9 mouse cellular contexts compared by ENCODE assay signal in the genomic region with DNA sequence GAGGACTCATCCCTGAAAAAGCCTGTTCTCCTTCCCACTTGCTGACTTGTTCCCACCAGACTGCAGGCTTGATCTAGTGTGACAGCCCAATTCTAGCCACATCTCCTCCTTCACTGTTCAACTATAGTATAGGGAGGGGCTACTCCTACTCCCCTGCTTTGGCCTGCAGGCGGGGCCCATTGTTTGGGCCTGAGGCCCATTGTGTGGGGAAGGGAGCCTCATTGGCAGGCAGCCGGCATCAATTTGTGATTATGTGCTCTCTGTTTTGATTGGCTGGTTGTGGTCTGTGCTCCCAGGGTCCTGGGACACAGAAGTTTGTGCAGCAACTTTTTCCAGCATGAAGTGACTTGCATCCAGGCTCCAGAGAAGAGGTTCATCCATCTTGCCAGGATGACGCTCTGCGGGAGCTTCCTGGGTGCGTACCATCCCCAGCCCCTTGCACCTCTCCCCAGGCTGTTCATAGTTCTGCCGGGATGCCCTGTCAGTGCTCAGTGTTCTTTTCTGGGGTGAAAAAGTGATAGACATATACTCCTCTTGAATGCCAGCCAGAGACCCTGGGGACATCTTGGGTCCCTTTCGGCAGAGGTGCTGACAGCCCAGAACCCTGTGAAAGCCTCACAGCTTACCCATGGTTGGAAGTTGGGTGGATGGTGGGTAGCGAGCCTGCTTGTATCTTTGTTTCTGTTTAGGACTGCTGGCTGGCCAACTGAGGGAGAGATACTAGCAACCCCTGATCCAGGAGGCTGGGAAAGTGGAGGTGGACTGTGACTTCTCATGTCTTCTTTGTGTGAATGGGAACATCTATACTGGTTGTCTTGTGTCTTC. TPM values are rescaled to one million over a fixed set of nuclear protein-coding genes. Genes with fewer than 3 reads are reported as not detected.
DNase-seq lines count a peak whose midpoint lies in the region; ATAC-seq lines count a peak whose summit lies in the region.
"Had no signal": no experiment of that assay in that cellular context is flagged by ENCODE, and none has a peak within 500 bp of the region (broad histone marks: within the 10 kb centered on the region; RNA-seq: fewer than 3 reads in every experiment).

A gene (plus strand): TSS at position 327 of the 825 bp plus-strand sequence.

- no peaks in the 10 kb centered on the region for H3K36me3 ChIP-seq in forebrain, embryonic 12.5 days (replicated peaks)

- peaks cover 72% of the 10 kb centered on the region for H3K4me1 ChIP-seq in forebrain, embryonic 12.5 days

- no peaks in the 10 kb centered on the region for H3K9me3 ChIP-seq in forebrain, embryonic 12.5 days

- WGBS in forebrain, embryonic 12.5 days, result 7% methylated on average over 8 of the region's 8 CpGs

- peak within 1 kb of the TSS; percentile 51 for H3K9ac ChIP-seq in forebrain, embryonic 12.5 days

- H3K4me3 ChIP-seq in forebrain, embryonic 12.5 days (replicated peaks), result peak within 1 kb of the TSS; percentile 42

- no peaks in the 10 kb centered on the region for H3K27me3 ChIP-seq in forebrain, embryonic 12.5 days

- ATAC-seq in forebrain, embryonic 12.5 days (ENCODE audit: low FRiP score), result peak; percentile 79
- no peak for ATAC-seq in monocyte, adult 5-6 weeks (replicated peaks; ENCODE audit: insufficient number of reproducible peaks, low FRiP score, low TSS enrichment, poor library complexity, severe bottlenecking)

- no peak for DNase-seq in left cerebral cortex, adult 18-20 months (ENCODE audit: low spot score in 2 of 2)
- DNase-seq in left cerebral cortex, adult 9 months (ENCODE audit: low spot score in 2 of 2), result no peak
- DNase-seq in left cerebral cortex, postnatal 14 days (ENCODE audit: low spot score in 2 of 2), result no peak
- peak; percentile 69 for DNase-seq in retina, embryonic 14.5 days (ENCODE audit: low spot score)
- DNase-seq in Muller cell, postnatal 12 days (ENCODE audit: inconsistent ontology term), result no peak
- DNase-seq in adrenal gland, postnatal 10 days, result no peak

- peak within 1 kb of the TSS; percentile 57 for H3K4me2 ChIP-seq in forebrain, embryonic 12.5 days

- intact Hi-C loops in left cerebral cortex, postnatal 14 days (cut with DNase I), result no loop called here

- H3K27ac ChIP-seq in forebrain, embryonic 12.5 days, result peak within 1 kb of the TSS; percentile 96

RNA-seq across cellular contexts. Expression of the gene that starts here (rescaled TPM):
- total RNA-seq in left cerebral cortex, adult 18-20 months (2021), result 10 to 100 TPM; 10.4 to 15.5 TPM
- polyA plus RNA-seq in forebrain, embryonic 12.5 days (2016; fragmentation: Nextera tagmentation; extraction: Ambion mirVana), result 51.9 and 60.8 TPM in 2 replicates
- total RNA-seq in left cerebral cortex, postnatal 14 days (2021), result 10 to 100 TPM; 20.4 to 21.3 TPM
- 0.29 TPM in 1 of 3 replicates, not detected in the others for total RNA-seq in monocyte, adult 5-6 weeks (2017)
- total RNA-seq in adrenal gland, postnatal 10 days (2021), result 1 to 10 TPM; 6.4 to 8.0 TPM
- total RNA-seq: gastrocnemius, adult 18-20 months had no signal
